Mouse (Mus musculus): Measurements from ENCODE around the gene Rasgrf2.

DNA sequence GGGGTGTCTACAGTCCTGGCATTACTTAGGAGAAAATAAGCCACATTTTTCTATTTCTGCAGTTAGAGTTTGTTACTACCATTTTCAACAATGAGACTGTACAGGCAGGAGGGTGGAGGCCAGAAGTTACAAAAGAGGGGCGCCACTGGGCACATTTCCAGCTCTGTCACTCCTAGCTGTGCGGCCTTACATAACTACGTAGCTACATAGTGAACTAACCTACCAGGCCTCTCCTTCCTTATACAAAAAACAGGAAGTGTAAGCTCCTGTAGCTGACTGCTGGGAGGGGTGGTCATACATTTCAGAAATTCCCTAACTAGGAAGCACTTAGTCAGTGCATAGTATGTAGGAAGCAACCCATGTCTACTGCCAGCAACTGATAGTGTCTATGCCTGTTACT is 78.5 kb downstream of the Rasgrf2 start:
- TF ChIP-seq E2F4 (IDR thresholded peaks at IDR 0.05; ENCODE audit: borderline replicate concordance, low read depth, low read length), result no peak
- TF ChIP-seq MAX (IDR thresholded peaks at IDR 0.05; ENCODE audit: low read length), result no peak
- no peak for TF ChIP-seq ZC3H11A (IDR thresholded peaks at IDR 0.05; ENCODE audit: low read depth, low read length)
- no peak for TF ChIP-seq RAD21 (IDR thresholded peaks at IDR 0.05; ENCODE audit: low read depth, low read length)
- TF ChIP-seq POLR2A (IDR thresholded peaks at IDR 0.05; ENCODE audit: control insufficient read depth in 1 of 2, insufficient read depth in 1 of 2, low read depth in 1 of 2, low read length in 2 of 2, poor library complexity in 1 of 2), result no peak
- TF ChIP-seq ZKSCAN1 (IDR thresholded peaks at IDR 0.05; ENCODE audit: low read depth, low read length), result no peak
- no peak for TF ChIP-seq CTCF (IDR thresholded peaks at IDR 0.05 in 2 of 3, conservative IDR thresholded peaks at IDR 0.05 in 1 of 3; ENCODE audit: control insufficient read depth in 1 of 3, insufficient read depth in 1 of 3, low read depth in 2 of 3, low read length in 3 of 3, poor library complexity in 1 of 3, severe bottlenecking in 1 of 3)
- TF ChIP-seq GATA1 (IDR thresholded peaks at IDR 0.05; ENCODE audit: low read depth, low read length), result no peak
